Mouse (Mus musculus): ENCODE measurements around the gene Pgr15l.

DNA sequence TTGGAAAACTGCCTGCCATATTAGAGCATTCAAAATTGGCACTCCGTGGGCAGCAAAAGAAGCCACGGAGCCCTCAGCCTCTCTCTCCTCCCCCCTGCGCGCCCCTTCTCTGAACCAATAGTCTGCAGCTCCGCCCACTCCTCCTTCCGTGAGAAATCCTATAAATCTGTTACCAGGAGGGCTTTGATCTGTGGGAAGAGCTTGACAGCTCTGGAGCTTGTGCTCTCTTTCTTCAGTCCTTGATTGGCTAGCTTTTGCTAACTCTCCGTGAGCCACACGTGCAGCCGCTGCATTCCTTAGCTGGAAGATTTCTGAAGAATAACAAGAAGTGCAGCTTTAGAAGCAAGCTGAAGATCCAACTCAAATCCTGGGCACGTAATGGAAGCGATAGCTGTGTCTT lies 2.6 kb upstream of the Pgr15l start:
- TF ChIP-seq HCFC1 (IDR thresholded peaks at IDR 0.05; ENCODE audit: low read depth, low read length) = no peak
- no peak for TF ChIP-seq SIN3A (IDR thresholded peaks at IDR 0.05; ENCODE audit: low read length)
- no peak for TF ChIP-seq EP300 (IDR thresholded peaks at IDR 0.05; ENCODE audit: low read length)
- TF ChIP-seq CTCF (conservative IDR thresholded peaks at IDR 0.05 in 1 of 2, IDR thresholded peaks at IDR 0.05 in 1 of 2; ENCODE audit: low read depth in 2 of 2, low read length in 2 of 2) = no peak
- TF ChIP-seq BHLHE40 (IDR thresholded peaks at IDR 0.05; ENCODE audit: low read depth, low read length) = no peak
- no peak for TF ChIP-seq POLR2A (IDR thresholded peaks at IDR 0.05; ENCODE audit: low read depth, low read length)
- TF ChIP-seq MAX (IDR thresholded peaks at IDR 0.05; ENCODE audit: low read length) = no peak
- TF ChIP-seq MAFK (IDR thresholded peaks at IDR 0.05; ENCODE audit: insufficient replicate concordance, low read length) = no peak
- no peak for TF ChIP-seq SMC3 (IDR thresholded peaks at IDR 0.05; ENCODE audit: low read depth, low read length)
- TF ChIP-seq ZKSCAN1 (IDR thresholded peaks at IDR 0.05; ENCODE audit: borderline replicate concordance, low read depth, low read length) = no peak
- TF ChIP-seq TCF12 (IDR thresholded peaks at IDR 0.05; ENCODE audit: low read depth, low read length) = no peak
- no peak for TF ChIP-seq ETS1 (conservative IDR thresholded peaks at IDR 0.05; ENCODE audit: low read depth, low read length)
- no peak for TF ChIP-seq UBTF (IDR thresholded peaks at IDR 0.05; ENCODE audit: low read depth, low read length)
